Mouse (Mus musculus) embryonic fibroblast, embryonic 13.5 days (primary cell): ENCODE results near the gene Nrg3. TPM values are rescaled to one million over a fixed set of nuclear protein-coding genes. Genes with fewer than 3 reads are reported as not detected.

Experiments used
- H3K27ac ChIP-seq: 2 replicates; pipeline ENCODE4 v1.5.1; 2012; ENCODE audit warnings: low read length, control low read depth, inconsistent platforms; ENCODE audit not compliant: insufficient read depth
- H3K4me1 ChIP-seq: 2 replicates; pipeline ENCODE4 v1.6.1; 2011; ENCODE audit warnings: low read length; ENCODE audit not compliant: control insufficient read depth, insufficient read depth
- H3K4me3 ChIP-seq: 2 replicates; pipeline ENCODE4 v1.5.1; 2011; ENCODE audit warnings: mild to moderate bottlenecking, control low read depth, low read length; ENCODE audit not compliant: insufficient read depth
- CTCF ChIP-seq: IDR thresholded peaks from 2 replicates; pipeline ENCODE4 v1.5.1; 2011; ENCODE audit warnings: mild to moderate bottlenecking, control low read depth, low read length, moderate library complexity, borderline replicate concordance; ENCODE audit not compliant: insufficient read depth
- POLR2A ChIP-seq: IDR thresholded peaks from 2 replicates; pipeline ENCODE4 v1.6.1; 2011; ENCODE audit warnings: low read depth, mild to moderate bottlenecking, control low read depth, low read length, moderate library complexity
- polyA plus RNA-seq: library from polyadenylated mRNA; stranded (reverse); fragments of >200 nt; gene quantifications from 2 replicates; pipeline ENCODE4 v1.2.4, GENCODE M21; 2011; ENCODE audit warnings: low read depth; ENCODE audit not compliant: missing spikeins, insufficient read length

The Nrg3 gene
- polyA plus RNA-seq, result not detected in 2 replicates

GRCm38 (mm10) chr14:39472790-39473761 lies at the start of gene Nrg3:
Nrg3 (minus strand) TSS chr14:39473088.
- H3K4me1 ChIP-seq, result no peaks in the 10 kb centered on the region
- no peak for TF ChIP-seq CTCF
- no peak within 1 kb of the TSS for H3K27ac ChIP-seq
- no peak within 1 kb of the TSS for H3K4me3 ChIP-seq

- Histone ChIP-seq H3K4me3 (no peak overlapping the region), H3K27ac (no peak overlapping the region), H3K4me1 (no peaks in the 10 kb centered on the region)
- TF ChIP-seq CTCF (no peak), POLR2A (no peak)
These were observed 36.1 kb upstream of the Nrg3 start for GRCm38 (mm10) chr14:39508956-39509355.

- Histone ChIP-seq H3K27ac (no peak overlapping the region), H3K4me3 (no peak overlapping the region), H3K4me1 (no peaks in the 10 kb centered on the region)
- TF ChIP-seq POLR2A (no peak), CTCF (no peak)
These were observed 903 bp upstream of the Nrg3 start for GRCm38 (mm10) chr14:39473771-39474211.

- TF ChIP-seq CTCF, result no peak
- no peak for TF ChIP-seq POLR2A
- Histone ChIP-seq H3K27ac (no peak overlapping the region), H3K4me3 (no peak overlapping the region), H3K4me1 (no peaks in the 10 kb centered on the region)
These were observed 639 bp downstream of the Nrg3 start for GRCm38 (mm10) chr14:39472146-39472751.

- TF ChIP-seq POLR2A, result no peak
- TF ChIP-seq CTCF, result no peak
- no peak overlapping the region for H3K4me3 ChIP-seq
- no peak overlapping the region for H3K27ac ChIP-seq
- H3K4me1 ChIP-seq, result no peaks in the 10 kb centered on the region
These were observed 1.5 kb downstream of the Nrg3 start for GRCm38 (mm10) chr14:39471236-39471981.

- no peak overlapping the region for H3K4me3 ChIP-seq
- TF ChIP-seq POLR2A, result no peak
- no peak for TF ChIP-seq CTCF
These were observed 27.4 kb downstream of the Nrg3 start for GRCm38 (mm10) chr14:39445501-39445900.

GRCm38 (mm10) chr14:39428503-39428902 lies 44.4 kb downstream of the Nrg3 start:
- no peak overlapping the region for H3K27ac ChIP-seq
- no peak overlapping the region for H3K4me3 ChIP-seq
- no peaks in the 10 kb centered on the region for H3K4me1 ChIP-seq
- TF ChIP-seq CTCF, result no peak

More at GRCm38 (mm10) chr14:39445501-39445900, 27.4 kb downstream of the Nrg3 start:
- Histone ChIP-seq H3K4me1 (no peaks in the 10 kb centered on the region), H3K27ac (no peak overlapping the region)

- Histone ChIP-seq H3K27ac (no peak overlapping the region), H3K4me3 (no peak overlapping the region), H3K4me1 (no peaks in the 10 kb centered on the region)
- TF ChIP-seq POLR2A (no peak), CTCF (no peak)
These were observed 51.0 kb downstream of the Nrg3 start for GRCm38 (mm10) chr14:39421874-39422273.

GRCm38 (mm10) chr14:39413270-39413669 lies 59.6 kb downstream of the Nrg3 start:
- H3K4me1 ChIP-seq, result no peaks in the 10 kb centered on the region
- H3K4me3 ChIP-seq, result no peak overlapping the region
- no peak for TF ChIP-seq POLR2A
- no peak overlapping the region for H3K27ac ChIP-seq
